Mouse (Mus musculus) brain, embryonic 14.5 days (tissue): Measurements from ENCODE around the gene St3gal5.

Experiments
- CTCF ChIP-seq: fragments of 200-500 bp; IDR thresholded peaks from 2 replicates; pipeline ENCODE4 v1.5.1; 2012; ENCODE audit warnings: inconsistent platforms, mild to moderate bottlenecking, moderate library complexity, borderline replicate concordance; ENCODE audit not compliant: insufficient read depth, insufficient read length; ENCODE audit errors: extremely low read depth
- POLR2A ChIP-seq: fragments of 200-500 bp; IDR thresholded peaks from 2 replicates; pipeline ENCODE4 v1.6.1; 2012; ENCODE audit warnings: mild to moderate bottlenecking, inconsistent platforms, borderline replicate concordance; ENCODE audit not compliant: poor library complexity, insufficient read depth, insufficient read length, severe bottlenecking; ENCODE audit errors: extremely low read depth

GRCm38 (mm10) chr6:72142561-72142960 lies 45.2 kb downstream of the St3gal5 start:
- no peak for TF ChIP-seq POLR2A
- TF ChIP-seq CTCF, result no peak
